Mouse (Mus musculus): ENCODE data around the gene BC051142. TPM values are rescaled to one million over a fixed set of nuclear protein-coding genes. Genes with fewer than 3 reads are reported as not detected.
"Not testable (repeated sequence)": the region's sequence is repeated elsewhere in the genome, so short reads cannot be mapped to it uniquely, and the experiment has no call there.

The BC051142 gene
- polyA plus RNA-seq, 1 experiment, result 8.7 TPM

GRCm38 (mm10) chr17:34439795-34440194, 41.2 kb downstream of the BC051142 start:
- peaks cover 4% of the 10 kb centered on the region; the same call in 1 of the 2 replicates for H3K4me1 ChIP-seq (ENCODE audit: control insufficient read depth, insufficient read depth, low read length)
- no peak overlapping the region for H3K27ac ChIP-seq (ENCODE audit: insufficient read depth, low read length)
- H3K4me3 ChIP-seq (ENCODE audit: insufficient read depth, low read length), result no peak overlapping the region
- TF ChIP-seq CTCF (IDR thresholded peaks at IDR 0.05; ENCODE audit: extremely low read depth, insufficient read depth, low read length) (peak; percentile 37; the same call in 1 of the 2 replicates), POLR2A (IDR thresholded peaks at IDR 0.05; ENCODE audit: extremely low read depth, insufficient read depth, low read length) (no peak)

GRCm38 (mm10) chr17:34441990-34442389, 43.4 kb downstream of the BC051142 start:
- TF ChIP-seq POLR2A (IDR thresholded peaks at IDR 0.05; ENCODE audit: extremely low read depth, insufficient read depth, low read length) (no peak), CTCF (IDR thresholded peaks at IDR 0.05; ENCODE audit: extremely low read depth, insufficient read depth, low read length) (no peak)

GRCm38 (mm10) chr17:34448473-34449041, 49.9 kb downstream of the BC051142 start:
- no peak overlapping the region for H3K4me3 ChIP-seq (ENCODE audit: insufficient read depth, low read length)
- no peaks in the 10 kb centered on the region for H3K4me1 ChIP-seq (ENCODE audit: control insufficient read depth, insufficient read depth, low read length)
- TF ChIP-seq POLR2A (IDR thresholded peaks at IDR 0.05; ENCODE audit: extremely low read depth, insufficient read depth, low read length) (no peak), CTCF (IDR thresholded peaks at IDR 0.05; ENCODE audit: extremely low read depth, insufficient read depth, low read length) (no peak)
- no peak overlapping the region for H3K27ac ChIP-seq (ENCODE audit: insufficient read depth, low read length)

More at GRCm38 (mm10) chr17:34441990-34442389, 43.4 kb downstream of the BC051142 start:
- no peak overlapping the region for H3K4me3 ChIP-seq (ENCODE audit: insufficient read depth, low read length)
- H3K27ac ChIP-seq (ENCODE audit: insufficient read depth, low read length), result no peak overlapping the region
- H3K4me1 ChIP-seq (ENCODE audit: control insufficient read depth, insufficient read depth, low read length), result peaks cover 4% of the 10 kb centered on the region; the same call in 1 of the 2 replicates

GRCm38 (mm10) chr17:34457668-34458067, 59.0 kb downstream of the BC051142 start:
- H3K27ac ChIP-seq (ENCODE audit: insufficient read depth, low read length), result no peak overlapping the region
- TF ChIP-seq POLR2A (IDR thresholded peaks at IDR 0.05; ENCODE audit: extremely low read depth, insufficient read depth, low read length) (no peak), CTCF (IDR thresholded peaks at IDR 0.05; ENCODE audit: extremely low read depth, insufficient read depth, low read length) (no peak)
- H3K4me1 ChIP-seq (ENCODE audit: control insufficient read depth, insufficient read depth, low read length), result no peaks in the 10 kb centered on the region
- H3K4me3 ChIP-seq (ENCODE audit: insufficient read depth, low read length), result no peak overlapping the region

GRCm38 (mm10) chr17:34459255-34459654, 60.6 kb downstream of the BC051142 start:
- no peak overlapping the region for H3K27ac ChIP-seq (ENCODE audit: insufficient read depth, low read length)
- H3K4me3 ChIP-seq (ENCODE audit: insufficient read depth, low read length), result no peak overlapping the region
- no peaks in the 10 kb centered on the region for H3K4me1 ChIP-seq (ENCODE audit: control insufficient read depth, insufficient read depth, low read length)
- TF ChIP-seq POLR2A (IDR thresholded peaks at IDR 0.05; ENCODE audit: extremely low read depth, insufficient read depth, low read length) (no peak), CTCF (IDR thresholded peaks at IDR 0.05; ENCODE audit: extremely low read depth, insufficient read depth, low read length) (no peak)

GRCm38 (mm10) chr17:34465906-34466305, 67.3 kb downstream of the BC051142 start:
- H3K4me3 ChIP-seq (ENCODE audit: insufficient read depth, low read length); H3K4me1 ChIP-seq (ENCODE audit: control insufficient read depth, insufficient read depth, low read length); H3K27ac ChIP-seq (ENCODE audit: insufficient read depth, low read length): not testable (repeated sequence)

- H3K4me3 ChIP-seq (ENCODE audit: insufficient read depth, low read length), result no peak overlapping the region
- H3K27ac ChIP-seq (ENCODE audit: insufficient read depth, low read length), result no peak overlapping the region
- no peak for TF ChIP-seq POLR2A (IDR thresholded peaks at IDR 0.05; ENCODE audit: extremely low read depth, insufficient read depth, low read length)
- TF ChIP-seq CTCF (IDR thresholded peaks at IDR 0.05; ENCODE audit: extremely low read depth, insufficient read depth, low read length), result no peak
- no peaks in the 10 kb centered on the region for H3K4me1 ChIP-seq (ENCODE audit: control insufficient read depth, insufficient read depth, low read length)
Observed at GRCm38 (mm10) chr17:34470491-34470890, 71.9 kb downstream of the BC051142 start.

- TF ChIP-seq POLR2A (IDR thresholded peaks at IDR 0.05; ENCODE audit: extremely low read depth, insufficient read depth, low read length) (no peak), CTCF (IDR thresholded peaks at IDR 0.05; ENCODE audit: extremely low read depth, insufficient read depth, low read length) (no peak)
- Histone ChIP-seq H3K27ac (ENCODE audit: insufficient read depth, low read length) (no peak overlapping the region), H3K4me1 (ENCODE audit: control insufficient read depth, insufficient read depth, low read length) (no peaks in the 10 kb centered on the region), H3K4me3 (ENCODE audit: insufficient read depth, low read length) (no peak overlapping the region)
Observed at GRCm38 (mm10) chr17:34475060-34475459, 76.4 kb downstream of the BC051142 start.

- H3K4me3 ChIP-seq (ENCODE audit: insufficient read depth, low read length), result no peak overlapping the region
- H3K27ac ChIP-seq (ENCODE audit: insufficient read depth, low read length), result no peak overlapping the region
- TF ChIP-seq CTCF (IDR thresholded peaks at IDR 0.05; ENCODE audit: extremely low read depth, insufficient read depth, low read length) (no peak), POLR2A (IDR thresholded peaks at IDR 0.05; ENCODE audit: extremely low read depth, insufficient read depth, low read length) (no peak)
- no peaks in the 10 kb centered on the region for H3K4me1 ChIP-seq (ENCODE audit: control insufficient read depth, insufficient read depth, low read length)
Observed at GRCm38 (mm10) chr17:34476427-34476826, 77.8 kb downstream of the BC051142 start.

- not testable (repeated sequence) for H3K4me1 ChIP-seq (ENCODE audit: control insufficient read depth, insufficient read depth, low read length); H3K4me3 ChIP-seq (ENCODE audit: insufficient read depth, low read length); H3K27ac ChIP-seq (ENCODE audit: insufficient read depth, low read length)
Observed at GRCm38 (mm10) chr17:34477238-34478013, 78.8 kb downstream of the BC051142 start, which contains the start of gene Btnl4. Gene Btnl4, minus strand, starts transcription at chr17:34477318.
